Mouse (Mus musculus) liver, postnatal 0 days (tissue): ENCODE results near the gene Sorl1.

Source experiments
- CTCF ChIP-seq: sonication (generic); IDR thresholded peaks from 2 replicates; pipeline ENCODE4 v1.5.1; 2016; ENCODE audit warnings: antibody characterized with exemption, low read depth
- EP300 ChIP-seq: IDR thresholded peaks from 2 replicates; pipeline ENCODE4 v1.6.1; 2016; ENCODE audit warnings: antibody characterized with exemption, low read depth, mild to moderate bottlenecking

GRCm38 (mm10) chr9:41922416-41922815 lies 201.7 kb downstream of the Sorl1 start:
- TF ChIP-seq CTCF = no peak
- TF ChIP-seq EP300 = no peak
